Mouse (Mus musculus): ENCODE measurements at regions not wholly inside any gene's neighbourhood (a gene's known extent, or its start where the extent isn't known, plus 50 kb on each side); places are given as distances from the start of the nearest gene placed in this dataset.

DNA sequence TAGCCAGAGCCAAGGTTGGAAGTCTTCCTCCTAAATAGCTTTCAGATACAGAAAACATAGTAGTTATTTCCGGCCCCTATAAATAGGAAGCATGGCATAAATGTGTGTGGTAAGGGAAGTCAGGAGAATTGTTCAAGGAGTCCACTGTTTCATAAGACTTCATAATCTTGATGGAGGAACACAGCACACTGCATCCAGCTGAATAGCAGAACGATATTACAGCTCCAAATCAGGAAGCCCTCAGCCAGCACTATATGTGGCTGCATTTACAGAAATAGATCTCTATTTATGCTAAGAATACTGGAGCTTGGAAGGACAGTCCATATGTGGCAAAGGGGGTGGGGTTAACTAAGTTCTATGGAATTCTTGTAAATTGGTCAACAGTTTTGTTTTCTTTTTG, 371.1 kb downstream of the Elavl2 start:
- TF ChIP-seq CTCF (IDR thresholded peaks at IDR 0.05; ENCODE audit: low read depth) (no peak), EP300 (IDR thresholded peaks at IDR 0.05; ENCODE audit: low read depth) (no peak)
